Mouse (Mus musculus) mouse trophoblast stem cell (cell line): ENCODE results near the gene Kdelc2.

Experiments
- in situ Hi-C, 2 experiments: fragments of 300-500 bp; cut with MseI, MboI; formaldehyde crosslinking; loops; 2 replicates in 1 of 2; 3 replicates in 1 of 2; pipeline ENCODE4 v1.15.1; 2025

Kdelc2 gene

DNA sequence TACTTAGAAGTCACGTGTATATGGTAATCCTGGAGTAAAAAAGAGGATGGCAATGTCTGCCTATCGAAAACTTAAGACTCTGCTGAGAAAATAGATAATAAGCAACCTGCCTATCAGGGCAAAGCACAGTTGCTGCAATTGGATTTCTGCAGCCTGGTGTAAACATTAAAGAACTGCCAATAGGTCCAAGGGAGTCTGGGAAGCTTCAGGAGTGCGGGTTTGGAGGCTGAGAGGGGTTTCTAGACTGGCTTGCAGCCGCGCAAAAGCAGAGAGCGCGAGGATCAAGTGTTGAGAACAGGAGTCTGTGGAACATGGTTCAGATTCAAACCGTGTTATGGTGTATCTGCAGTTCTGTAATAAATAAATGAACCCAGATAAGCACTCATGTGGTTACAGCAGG lies 1.0 kb downstream of the Kdelc2 start:
- in situ Hi-C loops: no loop called here

DNA sequence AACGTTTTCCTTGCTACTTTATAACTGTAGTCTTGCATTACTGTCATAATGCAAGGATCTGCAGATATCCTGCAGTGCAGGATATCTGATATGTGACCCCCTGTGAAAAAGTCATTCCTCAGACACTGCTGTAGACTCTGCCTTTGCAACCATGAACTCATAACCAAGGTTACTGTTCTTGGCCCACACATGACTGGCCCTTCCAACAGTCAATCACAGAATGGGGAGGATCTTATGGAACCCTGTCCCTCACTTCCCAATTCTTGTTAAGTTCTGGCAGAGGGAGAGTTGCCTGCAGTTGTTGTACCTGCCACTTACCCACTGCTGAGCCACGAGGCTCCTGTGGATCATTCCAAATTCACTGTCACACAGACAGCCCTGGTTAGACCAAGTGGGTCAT lies 3.6 kb downstream of the Kdelc2 start:
- in situ Hi-C loops: no loop called here

DNA sequence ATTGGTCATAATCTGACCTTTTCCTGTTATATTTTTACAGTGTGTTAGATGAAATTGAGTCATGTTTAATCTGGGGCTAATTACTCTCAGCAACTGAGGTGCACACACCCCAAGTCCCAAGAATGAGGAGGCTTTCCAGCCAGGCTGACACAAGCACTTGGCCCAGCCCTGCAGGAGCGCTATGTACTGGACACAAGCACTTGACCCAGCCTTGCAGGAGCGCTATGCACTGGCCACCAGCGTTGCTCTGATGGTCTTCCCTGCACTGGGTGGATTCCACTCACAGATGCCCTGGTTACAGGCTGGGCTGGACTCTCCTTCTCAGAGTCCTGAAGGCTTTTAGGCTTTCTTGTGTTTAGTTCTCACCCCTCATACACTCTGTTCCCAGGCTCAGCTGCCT lies 5.3 kb downstream of the Kdelc2 start:
- in situ Hi-C loops: no loop called here

DNA sequence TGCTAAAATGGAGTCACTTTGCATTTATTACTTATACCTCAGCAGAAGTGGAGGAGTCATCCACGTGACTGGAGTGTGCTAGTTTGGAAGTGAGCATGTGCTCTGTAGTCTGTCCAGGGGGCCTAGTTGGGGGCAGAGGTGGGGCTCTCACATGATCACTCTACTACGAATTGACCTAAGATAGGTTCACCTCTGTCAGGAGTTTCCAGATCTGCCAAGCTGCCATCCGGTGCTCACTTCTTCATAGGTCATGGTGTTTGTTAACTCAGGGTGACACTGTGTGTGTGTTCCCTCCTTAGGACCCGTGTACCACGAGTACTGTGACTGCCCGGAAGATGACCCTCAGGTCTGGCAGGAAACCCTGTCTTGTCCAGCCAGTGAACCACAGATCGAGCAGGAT lies 6.3 kb downstream of the Kdelc2 start:
- in situ Hi-C loops: no loop called here

DNA sequence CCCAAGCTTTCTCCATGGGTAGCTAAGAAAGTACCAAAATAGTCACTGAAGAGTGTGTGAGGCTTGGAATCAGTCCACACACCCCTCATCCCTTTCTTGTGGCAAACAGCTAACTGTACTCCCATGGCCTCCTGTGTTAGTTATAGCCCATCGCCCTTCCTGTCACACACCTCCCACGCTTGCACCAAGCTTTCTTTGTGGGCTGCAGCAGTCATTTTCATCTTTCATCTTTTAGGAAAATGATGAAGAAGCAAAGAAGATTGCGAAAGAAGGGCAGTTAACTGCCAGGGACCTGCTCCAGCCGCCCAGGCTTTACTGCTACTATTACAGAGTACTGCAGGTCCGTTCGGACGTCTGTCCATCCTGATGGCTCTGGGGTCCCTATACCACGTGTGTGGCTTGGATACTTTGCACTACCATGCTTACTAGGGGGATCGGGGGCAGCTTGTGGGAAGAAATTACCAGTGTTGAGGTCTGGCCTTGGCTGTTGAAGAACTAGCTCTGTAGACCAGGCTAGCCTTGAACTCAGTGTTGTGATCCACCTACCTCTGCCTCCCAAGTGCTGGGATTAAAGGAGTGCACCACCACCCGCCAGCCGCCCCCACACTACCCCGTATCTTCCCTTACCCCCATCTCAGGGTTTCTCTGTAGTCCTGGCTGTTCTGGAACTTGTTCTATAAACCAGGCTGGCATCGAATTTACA lies 14.0 kb downstream of the Kdelc2 start:
- in situ Hi-C loops: loop anchor here (5.0 kb wide), 2 partner anchors 141 to 146 kb away; no protein-coding TSS in a partner anchor

DNA sequence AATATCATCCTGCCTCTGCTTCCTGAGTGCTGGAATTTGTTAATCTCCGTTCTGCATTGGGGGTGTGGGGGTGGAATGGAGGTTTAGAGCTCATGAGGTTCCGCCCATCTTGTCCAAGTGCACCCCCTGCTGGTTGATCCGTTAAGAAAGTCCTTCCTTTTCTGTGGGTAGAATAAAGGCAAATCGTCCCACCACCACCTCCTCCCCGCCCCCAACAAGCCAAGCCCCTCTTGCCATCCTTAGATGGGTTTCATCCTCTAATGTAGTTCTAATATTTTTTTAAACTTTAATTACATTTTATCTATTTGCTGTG lies 14.5 kb downstream of the Kdelc2 start:
- in situ Hi-C loops: loop anchor here (5.0 kb wide), 2 partner anchors 141 to 146 kb away; no protein-coding TSS in a partner anchor

DNA sequence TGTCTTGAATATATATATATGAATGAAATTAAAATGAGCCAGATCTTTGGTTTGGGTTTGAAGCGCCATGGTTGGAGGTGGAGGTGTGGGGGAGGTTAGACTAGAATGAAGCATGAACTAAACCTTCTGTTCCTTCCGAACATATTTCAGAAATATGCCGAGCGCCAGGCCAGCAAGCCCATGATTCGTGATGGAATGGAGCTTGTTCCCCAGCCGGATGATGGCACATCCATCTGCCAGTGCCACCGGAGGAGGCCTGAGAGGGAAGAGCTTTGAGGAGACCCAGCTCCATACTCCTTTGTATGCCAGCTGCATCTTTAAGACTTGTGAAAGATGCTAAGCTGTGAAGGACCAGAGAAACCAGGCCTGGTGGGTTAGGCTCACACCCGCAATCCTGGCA lies 15.7 kb downstream of the Kdelc2 start:
- in situ Hi-C loops: loop anchor here (5.0 kb wide), 2 partner anchors 142 to 147 kb away; no protein-coding TSS in a partner anchor

DNA sequence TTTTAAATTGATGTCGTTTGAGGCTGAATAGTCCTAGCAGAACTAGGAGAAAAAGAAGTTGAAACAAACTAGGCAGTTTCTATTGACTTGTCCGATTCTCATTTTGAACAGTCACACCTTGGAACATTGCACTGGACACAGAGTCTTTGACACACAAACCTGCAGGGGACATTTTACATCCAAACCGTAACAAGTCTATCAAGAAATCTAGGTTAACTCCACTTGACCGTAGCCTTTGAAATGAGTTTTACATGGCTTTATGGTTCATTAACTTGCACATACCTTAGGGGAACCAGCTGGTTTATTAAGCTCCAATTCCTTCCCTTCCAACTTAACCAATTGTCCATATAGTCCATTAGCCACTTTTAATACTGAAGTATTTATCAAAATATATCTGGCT lies 16.9 kb downstream of the Kdelc2 start:
- in situ Hi-C loops: no loop called here

DNA sequence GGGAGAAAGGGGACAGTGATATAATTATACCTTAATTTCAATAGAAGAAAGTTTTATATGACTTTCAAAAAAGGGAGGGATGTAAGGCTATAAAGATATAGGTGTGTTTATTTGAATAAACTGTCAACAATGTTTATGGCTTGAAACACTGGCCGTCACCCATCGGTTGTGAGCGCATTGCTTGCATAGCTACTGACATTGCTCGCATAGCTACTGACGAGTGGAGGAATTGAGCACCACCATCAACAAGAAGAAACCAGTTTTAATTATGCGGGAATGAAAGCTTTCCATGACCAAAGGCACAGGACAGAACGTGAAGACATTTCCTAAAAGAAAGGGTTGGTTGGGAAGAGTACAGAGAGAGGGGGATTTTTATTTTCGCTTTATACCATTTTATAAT lies 17.3 kb downstream of the Kdelc2 start:
- in situ Hi-C loops: no loop called here

DNA sequence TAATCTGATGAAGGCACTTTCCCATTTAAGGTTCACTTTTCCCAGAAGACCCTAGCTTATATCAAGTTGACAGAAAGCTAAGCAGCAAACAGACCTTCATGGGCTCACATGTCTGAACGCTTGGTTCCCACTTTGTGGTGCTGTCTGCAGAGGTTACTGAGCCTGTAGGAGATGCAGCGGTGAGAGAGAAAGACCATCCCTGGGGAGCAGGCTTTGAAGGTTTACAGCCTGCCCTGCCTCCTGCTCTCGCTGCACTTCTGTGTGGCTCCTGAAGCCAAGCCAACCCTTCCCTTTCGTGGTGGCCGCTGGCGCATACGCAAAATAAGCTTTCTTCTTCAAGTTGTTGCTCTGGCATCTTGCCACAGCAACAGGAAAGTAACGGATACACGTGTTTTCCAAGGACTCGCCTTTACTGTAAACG lies 18.5 kb downstream of the Kdelc2 start, which contains the start of gene 4930550C14Rik:
Gene 4930550C14Rik (plus strand): TSS at position 35 of the 421 bp plus-strand sequence.
- in situ Hi-C loops: no loop called here

DNA sequence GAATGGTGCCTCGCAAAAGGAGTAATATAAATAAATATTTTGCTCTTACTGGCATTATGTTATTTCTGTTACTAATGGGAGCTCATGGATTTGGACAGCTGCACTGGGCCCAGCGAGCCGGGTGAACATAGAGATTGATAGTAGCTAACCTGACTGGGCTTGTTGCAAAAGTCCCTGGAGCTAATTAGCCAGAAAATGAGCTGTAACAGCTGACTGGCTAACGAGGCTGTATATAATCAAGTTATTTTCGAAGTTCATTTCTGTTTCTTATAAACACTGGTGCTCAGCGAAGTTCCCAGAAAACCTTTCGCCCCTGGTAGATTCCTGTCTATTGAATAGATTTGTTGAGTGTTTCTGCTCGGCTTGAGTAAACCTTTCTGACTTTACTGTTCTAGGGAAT lies 19.2 kb downstream of the Kdelc2 start:
- in situ Hi-C loops: no loop called here

DNA sequence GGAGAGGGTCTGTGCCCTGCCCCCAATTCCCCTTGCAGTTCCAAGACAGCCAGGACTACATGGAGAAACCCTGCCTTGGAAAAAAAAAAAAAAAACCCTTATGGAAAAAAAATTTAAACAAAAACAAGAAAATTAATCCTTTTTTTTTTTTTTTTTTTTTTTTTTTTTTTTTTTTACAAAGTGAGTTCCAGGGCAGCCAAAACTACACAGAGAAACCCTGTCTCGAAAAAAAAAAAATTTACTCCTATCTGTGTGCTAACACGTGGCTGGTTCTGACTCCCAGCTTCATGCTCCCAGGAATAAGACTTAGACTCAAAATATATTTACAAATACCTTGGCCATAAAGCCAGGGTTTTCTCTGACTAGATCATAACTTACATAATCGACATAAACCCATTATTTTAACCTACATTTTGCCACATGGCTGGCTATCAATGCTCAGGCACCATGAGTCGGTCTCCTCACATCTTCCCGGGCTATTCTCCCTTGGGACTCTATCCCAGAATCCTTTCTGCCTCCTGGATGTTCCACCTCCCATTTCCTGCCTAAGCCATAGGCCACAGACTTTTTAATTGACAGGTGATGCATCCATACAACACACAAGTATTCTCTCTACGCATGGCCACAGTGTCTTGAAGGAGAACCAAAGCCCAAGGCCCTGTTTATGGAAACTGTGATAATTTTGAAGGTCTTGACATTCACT lies 20.4 kb downstream of the Kdelc2 start:
- in situ Hi-C loops: no loop called here

DNA sequence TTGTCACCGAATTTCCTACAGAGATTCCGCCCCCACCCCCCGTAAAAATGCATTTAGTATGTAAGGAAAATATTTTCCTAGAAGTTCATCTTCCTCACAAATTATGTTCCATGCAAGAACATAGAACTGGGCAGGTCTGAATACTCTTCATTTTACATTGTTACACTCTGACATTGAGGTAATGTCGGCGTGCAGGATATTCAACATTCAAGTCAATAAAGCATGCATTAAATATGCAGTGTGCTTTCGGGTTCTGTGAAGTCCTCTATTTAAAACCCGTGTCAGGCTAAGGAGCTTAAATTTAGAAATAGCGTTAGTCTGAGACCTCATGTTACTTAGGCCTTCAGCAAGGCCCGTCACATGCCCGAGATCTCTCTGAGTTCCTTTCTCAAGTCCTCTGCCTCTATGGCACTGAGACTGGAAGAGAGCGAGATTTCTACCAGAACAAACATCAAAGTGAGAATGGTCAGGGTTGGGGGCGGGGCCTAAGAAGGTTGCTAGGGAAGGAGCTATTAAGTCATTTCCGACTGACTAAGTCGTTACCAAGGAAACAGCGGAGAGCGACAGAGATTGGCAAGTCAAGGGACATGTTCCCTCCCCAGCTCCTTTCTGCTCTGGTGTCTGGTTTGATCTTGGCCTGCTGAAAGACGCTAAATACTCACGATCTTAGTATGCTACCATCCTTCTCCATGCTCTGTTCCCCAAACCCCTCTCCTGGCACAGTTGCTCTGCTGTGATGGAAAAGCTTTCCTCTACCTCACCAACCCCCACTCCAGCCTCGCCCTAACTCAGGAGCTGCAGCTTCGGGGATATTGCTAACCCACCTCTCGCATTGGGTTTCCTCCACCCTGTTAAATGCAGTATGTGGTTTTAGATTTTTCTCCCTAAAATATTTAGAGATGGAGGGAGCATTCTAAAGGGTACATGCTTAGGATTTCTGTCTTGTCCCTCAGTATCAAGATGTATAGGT lies 21.2 kb downstream of the Kdelc2 start:
- in situ Hi-C loops: no loop called here

DNA sequence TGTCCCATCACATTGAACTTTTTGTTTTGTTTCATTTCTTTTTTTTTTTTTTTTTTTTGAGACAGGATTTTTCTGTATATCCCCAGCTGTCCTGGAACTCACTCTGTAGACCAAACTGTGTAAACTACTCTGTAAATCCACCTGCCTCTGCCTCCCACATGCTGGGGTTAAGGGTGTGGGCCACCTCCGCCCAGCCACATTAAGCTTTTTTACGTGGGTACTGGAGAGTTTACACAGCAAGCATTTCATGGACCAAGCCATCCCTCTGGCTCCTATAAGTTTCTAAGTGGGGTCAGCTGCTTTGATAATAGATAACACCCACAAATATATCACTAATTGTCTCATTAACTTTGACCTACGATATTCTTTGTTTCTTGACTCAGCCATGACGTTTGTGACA lies 24.7 kb downstream of the Kdelc2 start:
- in situ Hi-C loops: no loop called here

DNA sequence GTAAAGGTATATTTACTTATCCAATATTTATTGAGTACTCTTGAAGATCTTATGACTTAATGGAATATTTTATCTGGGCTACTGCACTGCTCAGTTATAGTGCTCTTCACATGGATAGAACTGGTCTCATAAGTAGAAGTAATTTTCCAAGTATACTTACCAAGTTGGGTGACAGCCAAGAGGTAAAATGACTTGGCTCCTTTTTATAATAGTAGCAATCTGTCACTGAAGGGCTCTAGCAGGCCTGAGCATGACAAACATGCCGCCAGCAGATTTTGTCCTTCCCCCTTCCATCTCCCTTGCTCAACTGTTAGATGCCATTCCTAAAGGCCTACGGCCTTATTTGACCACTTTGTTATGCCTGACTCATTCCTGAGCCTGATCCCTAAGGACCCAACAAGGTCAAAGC lies 25.1 kb downstream of the Kdelc2 start:
- in situ Hi-C loops: no loop called here

DNA sequence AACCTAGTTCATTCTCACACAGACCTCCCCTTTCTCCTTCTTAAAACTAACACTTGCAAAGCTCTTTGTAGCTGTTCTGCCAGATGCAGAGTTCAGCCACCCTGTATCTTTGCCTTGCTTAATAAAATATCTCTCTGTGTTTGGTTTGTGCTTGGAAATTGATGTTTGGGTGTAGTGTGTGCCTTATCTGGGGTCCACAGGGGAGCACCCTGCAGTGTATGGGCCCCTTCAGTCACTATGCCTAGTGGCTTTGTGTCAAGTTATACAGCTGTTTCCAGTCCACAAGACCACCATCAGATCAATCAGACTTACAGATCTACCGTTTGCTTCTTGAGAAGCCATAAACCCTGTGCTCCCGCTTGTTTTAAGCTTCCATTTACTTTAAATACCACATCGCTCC lies 25.6 kb downstream of the Kdelc2 start:
- in situ Hi-C loops: no loop called here

DNA sequence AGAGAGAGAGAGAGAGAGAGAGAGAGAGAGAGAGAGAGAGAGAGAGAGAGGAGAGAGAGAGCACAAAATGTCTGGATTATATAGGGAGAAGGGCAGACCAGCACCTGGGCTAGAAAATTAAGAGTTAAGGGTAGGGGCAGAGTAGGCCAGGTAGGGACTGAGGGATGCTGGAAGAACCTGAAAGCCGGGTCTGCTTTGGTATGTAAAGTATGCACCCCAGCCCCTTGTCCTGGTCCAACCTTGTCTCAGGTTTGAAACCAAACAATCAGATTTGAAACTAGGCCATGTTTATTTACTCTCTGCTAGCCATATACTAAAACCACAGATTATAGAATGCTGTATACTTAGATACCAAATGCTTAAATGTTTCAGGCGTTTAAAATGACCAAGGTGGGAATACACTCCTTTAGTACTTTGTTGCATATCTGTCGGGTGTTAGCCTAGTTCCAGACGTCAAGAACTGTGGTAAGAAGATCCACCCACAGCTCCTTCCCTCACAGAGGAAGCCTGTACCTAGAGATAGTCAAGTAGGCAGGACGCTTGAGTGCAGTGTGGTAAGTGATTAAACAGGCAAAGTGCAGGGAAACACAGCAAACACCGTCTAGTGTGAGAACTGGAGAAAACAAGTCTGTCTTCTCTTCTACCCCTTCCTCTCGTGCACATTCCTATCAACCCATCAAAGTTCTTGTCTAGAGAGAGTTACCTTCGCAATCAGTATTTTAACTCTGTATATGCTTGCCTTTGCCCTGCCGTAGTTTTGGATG lies 38.5 kb downstream of the Kdelc2 start:
- in situ Hi-C loops: no loop called here

DNA sequence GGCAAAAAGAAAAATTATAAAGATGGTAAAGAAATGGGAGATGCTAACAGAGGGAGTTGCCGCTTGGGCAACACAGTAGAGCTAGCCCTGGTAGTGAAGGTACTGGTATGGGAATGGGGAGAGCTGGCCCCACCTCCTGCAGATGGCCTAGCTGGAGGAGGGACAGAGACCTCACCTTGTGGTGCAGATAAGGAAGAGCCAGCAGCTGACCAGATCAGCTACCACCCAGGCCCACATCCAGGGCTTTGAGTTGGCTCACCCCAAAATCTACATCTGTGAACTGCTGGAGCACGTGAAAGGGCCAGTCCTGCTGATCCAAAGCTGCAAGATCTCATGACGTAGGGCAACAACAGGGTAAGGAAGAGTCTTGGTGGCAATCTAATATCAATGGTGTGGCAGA lies 42.9 kb downstream of the Kdelc2 start:
- in situ Hi-C loops: no loop called here

DNA sequence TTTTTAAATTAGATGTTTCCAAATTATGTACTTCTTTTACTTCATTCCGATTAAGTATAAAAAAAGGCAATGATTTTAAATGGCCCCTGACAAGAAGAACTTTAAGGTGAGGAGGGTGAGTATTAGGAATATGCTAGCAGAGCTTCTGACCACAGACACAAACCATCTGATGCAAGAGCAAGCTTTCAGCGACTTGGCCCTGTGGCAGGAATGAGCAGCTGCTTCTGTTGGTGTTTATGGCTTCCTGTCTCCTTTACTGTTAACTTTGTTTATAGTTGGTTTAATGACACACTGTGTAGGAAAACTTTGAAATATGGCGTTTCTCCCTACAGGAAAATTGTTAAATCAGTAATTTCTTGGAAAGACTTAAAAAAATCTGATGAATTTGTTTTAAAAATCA lies 43.8 kb downstream of the Kdelc2 start:
- in situ Hi-C loops: no loop called here

DNA sequence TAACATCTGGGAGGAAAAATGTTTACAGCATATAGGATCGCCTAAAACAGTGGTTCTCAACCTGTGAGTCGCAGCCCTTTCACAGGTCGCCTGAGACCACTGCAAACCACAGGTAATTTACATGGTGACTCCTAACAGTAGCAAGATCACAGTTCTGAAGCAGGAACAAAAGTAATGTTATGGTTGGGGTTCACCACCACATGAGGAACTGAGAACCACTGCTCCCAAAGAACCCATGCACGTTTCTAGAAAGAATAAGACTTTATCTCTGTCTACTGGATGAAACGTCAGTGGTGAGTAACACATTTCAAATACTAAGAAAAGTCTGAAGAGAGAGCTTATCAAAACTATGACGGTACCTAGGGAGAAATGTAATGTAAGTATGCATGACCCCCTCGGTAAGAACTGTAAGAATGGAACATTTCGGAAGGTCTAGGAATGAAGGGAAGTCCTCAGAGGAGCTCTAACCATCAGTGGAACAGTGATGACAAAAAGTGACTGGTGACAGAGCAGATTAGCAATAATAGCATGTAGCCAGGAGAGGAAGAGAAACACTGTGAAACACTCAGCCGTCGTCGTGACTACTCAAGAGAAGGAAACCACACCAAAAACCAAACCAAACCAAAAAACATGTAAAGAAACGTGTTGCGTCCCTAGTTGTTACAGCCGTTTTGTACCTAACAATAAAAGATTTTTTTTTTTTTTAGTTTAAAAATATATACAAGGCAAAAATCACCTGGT lies 52.2 kb downstream of the Kdelc2 start:
- in situ Hi-C loops: no loop called here

DNA sequence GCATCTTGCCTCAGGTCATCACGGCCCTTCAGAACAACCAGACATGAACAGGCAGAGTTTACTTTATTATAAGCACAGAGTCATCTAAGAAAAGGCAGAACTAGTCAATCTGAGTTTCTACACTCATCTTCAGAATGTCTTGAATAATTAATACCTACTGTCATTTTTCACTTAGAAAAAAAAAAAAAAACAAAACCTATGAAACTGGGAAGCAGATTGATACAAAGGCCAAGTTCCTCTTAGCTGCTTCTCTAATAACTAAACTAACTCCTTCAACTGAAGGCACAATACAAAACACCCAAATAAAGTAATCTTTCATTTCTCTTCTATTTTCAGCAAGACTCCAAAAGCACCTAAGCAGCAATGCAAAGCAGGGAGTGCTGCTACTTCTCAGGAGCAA lies 66.8 kb downstream of the Kdelc2 start:
- in situ Hi-C loops: no loop called here
